Mouse (Mus musculus) cortical plate, adult 2 months (tissue): ENCODE measurements around the gene Map3k9.

Experiments
- CTCF ChIP-seq: fragments of 200-500 bp; IDR thresholded peaks from 2 replicates; pipeline ENCODE4 v1.5.1; 2011; ENCODE audit warnings: mild to moderate bottlenecking, control low read depth, low read length; ENCODE audit not compliant: insufficient read depth; ENCODE audit errors: extremely low read depth
- POLR2A ChIP-seq: fragments of 200-500 bp; IDR thresholded peaks from 2 replicates; pipeline ENCODE4 v1.6.1; 2011; ENCODE audit warnings: mild to moderate bottlenecking, low read length, control low read depth; ENCODE audit not compliant: insufficient read depth; ENCODE audit errors: extremely low read depth

GRCm38 (mm10) chr12:81748021-81748576 lies 32.9 kb downstream of the Map3k9 start:
- TF ChIP-seq CTCF (no peak), POLR2A (no peak)
